Mouse (Mus musculus) monocyte, adult 5-6 weeks (primary cell): Measurements from ENCODE around the gene Tmem54. TPM values are rescaled to one million over a fixed set of nuclear protein-coding genes. Genes with fewer than 3 reads are reported as not detected.

Source experiments
- ATAC-seq: fragments of 153-309, 156-312 bp; replicated peaks from 2 replicates; pipeline ENCODE4 v1.8.0; 2017; ENCODE audit warnings: mild to moderate bottlenecking; ENCODE audit not compliant: low TSS enrichment, insufficient number of reproducible peaks, severe bottlenecking, poor library complexity, low FRiP score
- total RNA-seq: library from RNA; stranded (forward); fragments of 200-1000, 200-491, 200-594 nt; gene quantifications from 3 replicates; pipeline ENCODE4 v1.2.3, GENCODE M21; 2017

Tmem54 gene
- total RNA-seq, 1 experiment from 2014 or later: not detected

DNA sequence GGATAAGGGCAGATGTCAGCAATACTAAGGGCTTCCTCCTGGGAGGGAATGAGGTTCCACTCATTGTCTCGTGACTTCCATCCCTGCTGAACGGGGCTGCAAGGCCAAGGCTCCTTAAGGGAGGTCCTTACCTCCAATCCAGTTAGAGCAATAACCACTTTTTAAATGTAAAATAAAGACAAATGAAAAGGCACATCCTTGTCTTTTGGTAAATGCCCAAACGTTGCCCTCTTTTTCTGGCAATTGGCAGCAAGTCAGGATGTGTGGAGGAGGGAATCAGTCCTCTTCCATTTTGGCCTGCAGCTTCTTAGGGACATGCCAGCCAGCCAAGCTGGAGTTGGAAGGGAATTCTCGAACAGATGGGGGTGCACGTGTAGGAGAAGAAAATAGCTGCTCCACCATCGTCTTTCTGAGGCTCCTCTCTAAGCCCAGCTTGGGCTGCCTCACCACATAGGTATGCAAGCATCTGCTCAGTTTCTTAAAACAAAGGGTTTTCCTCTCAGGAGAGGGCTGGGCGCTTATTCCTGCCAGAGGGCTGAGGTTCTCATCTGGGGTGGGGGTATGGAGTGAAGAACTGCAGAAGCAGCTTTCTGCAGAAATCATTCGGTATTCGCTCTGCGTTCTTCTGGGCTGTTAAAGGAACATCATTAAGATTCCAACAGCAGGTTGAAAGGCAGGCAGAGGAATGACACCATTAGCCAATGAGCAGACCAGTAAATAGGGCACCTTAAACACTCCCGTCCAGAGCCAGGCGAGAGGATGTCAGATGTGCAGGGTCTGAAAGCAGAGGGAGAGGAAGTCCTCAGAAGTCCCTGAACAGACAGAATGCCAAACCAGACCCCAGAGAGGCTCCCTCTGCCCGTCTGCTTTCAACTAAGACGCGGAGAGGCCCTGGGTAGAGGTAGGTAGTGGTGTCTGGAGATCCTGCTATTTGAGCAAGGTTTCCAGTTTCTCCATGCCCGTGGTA is 39.3 kb downstream of the Tmem54 start:
- ATAC-seq: no peak

DNA sequence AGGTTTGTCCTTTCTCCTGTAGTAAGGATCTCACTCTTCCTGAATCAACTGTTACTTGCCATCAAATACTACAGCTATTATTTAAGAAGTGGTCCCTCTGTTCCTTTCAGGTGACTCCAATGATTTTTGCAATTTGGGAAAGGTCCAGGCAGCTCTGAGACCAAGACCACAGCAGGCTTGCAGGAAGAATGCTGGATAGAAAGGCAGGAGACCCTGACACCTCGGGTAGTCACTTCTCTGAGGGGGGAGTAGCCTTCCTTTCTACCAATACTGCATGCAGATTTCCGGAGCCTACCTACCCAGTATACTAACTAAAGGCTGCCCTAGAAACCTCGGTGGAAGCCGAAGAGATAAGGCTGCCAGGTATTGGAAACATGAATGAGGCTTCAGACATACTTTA is 40.1 kb downstream of the Tmem54 start:
- ATAC-seq: no peak

DNA sequence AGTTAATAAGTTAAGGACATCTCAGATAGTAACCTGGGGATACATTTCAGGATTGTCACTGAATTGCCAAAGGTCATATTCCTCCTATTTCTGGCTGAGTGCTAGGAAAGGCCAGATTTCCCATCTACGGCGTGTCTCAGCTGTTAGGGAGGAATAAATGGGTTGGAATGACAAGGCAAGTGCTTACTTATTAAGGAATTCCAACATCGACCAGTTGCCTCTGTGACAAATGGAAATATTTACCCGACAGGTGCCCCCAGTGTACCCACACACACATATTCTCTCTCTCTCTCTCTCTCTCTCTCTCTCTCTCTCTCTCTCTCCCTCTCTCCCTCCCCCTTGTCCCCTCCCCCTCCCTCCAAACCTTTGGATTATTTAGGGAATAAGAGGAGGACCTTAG is 40.6 kb downstream of the Tmem54 start:
- no peak for ATAC-seq

DNA sequence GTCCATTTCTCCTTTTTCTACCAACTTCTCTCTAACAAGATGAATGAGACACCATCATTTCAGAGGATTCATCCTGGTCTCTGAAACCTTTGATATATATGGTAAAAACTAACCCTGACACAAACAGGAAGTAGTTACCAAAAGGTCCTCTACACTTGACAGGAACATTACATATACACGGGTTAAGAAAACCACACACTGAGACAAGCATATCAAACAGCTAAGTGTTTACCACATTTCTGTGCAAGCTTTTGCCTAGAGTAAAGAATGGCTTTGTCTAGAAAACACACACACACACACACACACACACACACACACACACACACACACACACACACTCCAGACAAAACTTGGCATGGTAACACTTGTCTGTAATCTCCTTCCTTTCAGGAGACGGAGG is 41.0 kb downstream of the Tmem54 start:
- ATAC-seq: no peak

DNA sequence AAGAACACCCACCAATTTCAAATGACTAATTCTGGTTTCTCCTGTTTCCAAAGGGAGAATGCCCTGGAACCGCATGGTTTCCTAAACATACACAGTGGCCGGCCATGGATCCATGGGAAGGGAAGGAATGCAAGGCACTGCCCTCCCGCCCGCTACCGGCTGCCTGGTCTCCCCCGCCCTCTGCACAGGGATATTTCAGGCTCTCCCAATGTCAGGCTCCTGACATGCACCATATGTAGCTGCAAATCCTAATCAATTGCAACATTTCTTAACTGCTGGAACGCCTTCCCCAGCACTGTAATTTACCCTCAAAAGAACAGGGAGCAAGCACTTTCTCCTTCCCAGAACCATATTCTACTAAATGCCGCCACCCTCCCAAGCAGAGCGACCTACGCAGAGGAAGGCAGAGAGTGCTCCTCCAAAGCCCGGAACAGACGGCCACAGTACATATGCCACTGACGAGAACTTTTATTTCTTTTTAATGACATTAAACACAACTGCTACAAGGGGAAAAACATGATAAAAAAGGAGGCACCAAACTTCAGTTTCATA is 42.3 kb downstream of the Tmem54 start:
- ATAC-seq: no peak

DNA sequence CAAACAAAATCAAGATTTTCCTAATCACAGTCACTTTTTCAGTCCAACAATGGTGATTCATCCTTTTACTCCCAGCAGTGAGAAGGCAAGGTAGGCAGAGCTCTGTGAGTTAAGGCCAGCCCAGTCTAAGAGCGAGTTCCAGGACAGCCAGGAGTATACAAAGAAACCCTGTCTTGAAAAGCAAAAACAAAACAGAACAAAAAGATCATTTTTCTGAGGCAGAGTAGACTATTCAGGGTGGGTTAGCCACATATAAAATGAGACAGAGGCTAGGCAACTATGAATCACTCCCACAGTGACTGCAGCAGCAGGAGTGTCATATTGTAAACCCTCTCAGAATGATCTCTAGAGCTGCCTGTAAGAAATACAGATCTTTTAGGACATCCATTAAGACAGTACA is 44.0 kb downstream of the Tmem54 start:
- ATAC-seq: no peak

DNA sequence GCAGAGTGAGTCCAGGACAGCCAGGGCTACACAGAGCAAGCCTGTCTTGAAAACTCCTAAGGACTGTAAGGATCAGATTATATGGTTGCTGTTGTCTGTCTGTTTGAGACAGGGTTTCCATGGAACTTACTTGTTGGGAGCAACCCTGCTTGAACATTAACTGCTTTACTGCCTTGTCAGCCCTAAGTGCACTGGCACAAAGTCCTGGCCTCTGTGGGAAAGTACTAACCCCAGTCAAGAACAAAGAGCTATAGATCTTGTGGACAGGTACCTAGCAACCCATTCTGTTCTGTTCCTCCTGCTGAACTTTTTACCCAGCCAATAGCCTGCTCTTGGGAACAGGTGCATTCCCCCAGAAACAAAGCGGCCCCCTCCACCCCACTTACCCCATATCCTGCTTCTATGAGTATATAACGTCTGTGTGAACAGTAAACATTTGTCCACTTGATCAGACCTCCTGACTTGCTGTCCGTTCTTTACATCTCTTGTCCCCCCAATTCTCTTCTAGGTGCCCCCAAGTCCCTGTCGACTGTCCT is 46.0 kb downstream of the Tmem54 start:
- no peak for ATAC-seq

DNA sequence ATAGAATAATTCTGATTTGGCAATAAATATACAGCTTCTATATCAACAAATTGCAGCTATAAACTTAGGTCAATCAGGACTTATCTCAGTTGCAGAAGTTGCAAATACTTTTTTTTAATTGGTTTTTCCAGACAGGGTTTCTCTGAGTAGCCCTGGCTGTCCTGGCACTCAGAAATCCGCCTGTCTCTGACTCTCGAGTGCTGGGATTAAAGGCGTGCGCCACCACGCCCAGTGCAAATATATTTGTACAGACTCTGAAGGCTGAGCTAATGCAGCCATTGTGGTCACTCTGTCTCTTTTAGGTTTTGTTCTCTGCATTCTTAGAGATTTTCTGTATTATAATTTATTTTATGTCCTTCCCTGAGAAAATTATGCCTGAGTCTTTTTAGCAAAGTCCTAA is 52.2 kb downstream of the Tmem54 start:
- ATAC-seq: no peak

DNA sequence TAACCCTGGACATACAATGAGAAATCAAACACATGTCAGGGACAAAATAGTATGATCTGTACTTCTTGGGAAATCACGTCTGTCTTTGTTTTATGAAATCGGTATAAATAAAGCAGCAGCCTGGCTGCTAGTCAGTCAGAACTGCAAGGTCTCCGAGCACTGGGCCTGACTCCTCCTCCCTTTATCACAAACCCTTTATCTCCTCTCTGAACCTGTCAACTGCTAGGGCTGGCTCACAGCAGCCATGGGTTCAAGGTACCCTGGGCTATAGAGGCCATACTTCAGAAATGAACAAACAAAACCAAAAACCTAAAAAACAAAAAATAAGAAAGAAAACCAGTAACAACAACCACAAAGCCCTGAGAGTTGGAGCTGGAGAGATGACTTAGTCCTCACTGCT is 53.2 kb downstream of the Tmem54 start:
- no peak for ATAC-seq

DNA sequence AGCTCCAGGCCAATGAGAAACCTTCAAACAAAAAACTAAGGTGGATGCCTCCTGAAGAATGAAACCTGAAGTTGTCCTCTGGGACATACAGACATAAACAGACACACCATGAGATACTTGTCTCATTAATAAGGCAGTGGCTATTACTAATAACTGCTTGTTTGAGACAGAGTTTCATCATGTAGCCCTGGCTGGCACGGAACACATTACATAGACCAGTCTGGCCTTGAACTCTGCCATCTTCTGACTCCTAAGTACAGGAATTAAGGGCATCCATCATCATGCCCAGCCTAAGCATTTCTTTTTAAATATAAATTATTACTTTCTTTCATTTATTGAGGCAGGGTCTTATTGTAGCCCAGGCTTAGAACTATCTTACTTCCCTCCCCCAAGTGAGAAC is 55.7 kb downstream of the Tmem54 start:
- no peak for ATAC-seq

Other genes with a start within 250 kb of the Tmem54 start
- gene Trim62, start 222.0 kb upstream of the Tmem54 start, total RNA-seq: 0.75 to 3.5 TPM (median 0.95 TPM) in 3 replicates
- gene Azin2, start 143.1 kb upstream of the Tmem54 start, total RNA-seq: 2.2 to 11.7 TPM (median 5.8 TPM) in 3 replicates
- gene Ak2, start 113.6 kb upstream of the Tmem54 start, total RNA-seq: 62.2 to 89.0 TPM (median 73.4 TPM) in 3 replicates
- gene Rnf19b, start 47.3 kb upstream of the Tmem54 start, total RNA-seq: 223 to 304 TPM (median 264 TPM) in 3 replicates
- not detected in 3 replicates for gene Hpca, start 16.5 kb downstream of the Tmem54 start, total RNA-seq
- 0.32 TPM in 1 of 3 replicates, not detected in the others for gene Fndc5, start 31.5 kb downstream of the Tmem54 start, total RNA-seq
- 24.0 to 32.0 TPM (median 30.6 TPM) in 3 replicates for gene S100pbp, start 84.2 kb downstream of the Tmem54 start, total RNA-seq
- 30.1 to 41.8 TPM (median 33.8 TPM) in 3 replicates for gene Yars, start 84.2 kb downstream of the Tmem54 start, total RNA-seq
- gene C77080, start 155.9 kb downstream of the Tmem54 start, total RNA-seq: 0.32 to 0.57 TPM in 2 of 3 replicates, not detected in the other
- 0.75 TPM in 1 of 3 replicates, not detected in the others for gene Sync, start 182.1 kb downstream of the Tmem54 start, total RNA-seq
- gene Rbbp4, start 229.8 kb downstream of the Tmem54 start, total RNA-seq: 82.3 to 106 TPM (median 84.6 TPM) in 3 replicates
- gene Zbtb8os, start 230.1 kb downstream of the Tmem54 start, total RNA-seq: 58.5 to 68.8 TPM (median 66.8 TPM) in 3 replicates